Mouse (Mus musculus): ENCODE results near the gene Fhod1. TPM values are rescaled to one million over a fixed set of nuclear protein-coding genes. Genes with fewer than 3 reads are reported as not detected.

Gene Fhod1
- polyA plus RNA-seq, 1 experiment, result 19.0 TPM

GRCm38 (mm10) chr8:105338992-105339391 lies 8.8 kb downstream of the Fhod1 start:
- no peak for TF ChIP-seq USF1 (IDR thresholded peaks at IDR 0.05; ENCODE audit: low read depth)
- no peak for TF ChIP-seq TCF12 (IDR thresholded peaks at IDR 0.05; ENCODE audit: insufficient read depth, poor library complexity, severe bottlenecking)
- TF ChIP-seq SRF (IDR thresholded peaks at IDR 0.05; ENCODE audit: control insufficient read depth, insufficient read length, low read depth), result no peak
- TF ChIP-seq POLR2A (IDR thresholded peaks at IDR 0.05; ENCODE audit: insufficient read length, low read depth), result no peak
- no peak for TF ChIP-seq REST (IDR thresholded peaks at IDR 0.05; ENCODE audit: insufficient read depth, insufficient read length)
- TF ChIP-seq MYOD1 (IDR thresholded peaks at IDR 0.05; ENCODE audit: control insufficient read depth in 1 of 3, insufficient read length in 2 of 3, low read depth in 2 of 3), result no peak
- no peak for TF ChIP-seq CEBPB (IDR thresholded peaks at IDR 0.05; ENCODE audit: insufficient read depth, poor library complexity, severe bottlenecking)
- no peak for TF ChIP-seq MYOG (IDR thresholded peaks at IDR 0.05; ENCODE audit: control insufficient read depth in 1 of 3, insufficient read depth in 1 of 3, insufficient read length in 2 of 3, low read depth in 2 of 3)
- no peak for TF ChIP-seq TCF3 (IDR thresholded peaks at IDR 0.05; ENCODE audit: insufficient read length, low read depth)
- no peak for TF ChIP-seq E2F4 (IDR thresholded peaks at IDR 0.05; ENCODE audit: insufficient read depth)
- no peak for TF ChIP-seq POLR2AphosphoS2 (IDR thresholded peaks at IDR 0.05; ENCODE audit: insufficient read length, low read depth)
- TF ChIP-seq MAX (IDR thresholded peaks at IDR 0.05; ENCODE audit: low read depth), result no peak
- H3K27me3 ChIP-seq (ENCODE audit: control insufficient read depth, insufficient read depth, insufficient read length), result no peaks in the 10 kb centered on the region
- peaks cover 41% of the 10 kb centered on the region for H3K79me2 ChIP-seq (ENCODE audit: control insufficient read depth, insufficient read depth)
- H3ac ChIP-seq (ENCODE audit: control insufficient read depth, insufficient read length), result no peak overlapping the region
- H3K36me3 ChIP-seq (ENCODE audit: control insufficient read depth, insufficient read depth), result peaks cover 45% of the 10 kb centered on the region
- no peak overlapping the region for H3K4me3 ChIP-seq
- H3K4me2 ChIP-seq (ENCODE audit: low read depth), result no peak overlapping the region

GRCm38 (mm10) chr8:105336373-105337130 lies 11.2 kb downstream of the Fhod1 start:
- Histone ChIP-seq H3K4me2 (ENCODE audit: low read depth) (no peak overlapping the region), H3K36me3 (ENCODE audit: control insufficient read depth, insufficient read depth) (peaks cover 48% of the 10 kb centered on the region), H3ac (ENCODE audit: control insufficient read depth, insufficient read length) (no peak overlapping the region), H3K79me2 (ENCODE audit: control insufficient read depth, insufficient read depth) (peaks cover 17% of the 10 kb centered on the region), H3K27me3 (ENCODE audit: control insufficient read depth, insufficient read depth, insufficient read length) (no peaks in the 10 kb centered on the region), H3K4me3 (no peak overlapping the region)
- peak; percentile 52 for TF ChIP-seq POLR2AphosphoS2 (IDR thresholded peaks at IDR 0.05; ENCODE audit: insufficient read length, low read depth)
- TF ChIP-seq E2F4 (IDR thresholded peaks at IDR 0.05; ENCODE audit: insufficient read depth), result no peak
- no peak for TF ChIP-seq TCF12 (IDR thresholded peaks at IDR 0.05; ENCODE audit: insufficient read depth, poor library complexity, severe bottlenecking)
- no peak for TF ChIP-seq MYOD1 (IDR thresholded peaks at IDR 0.05; ENCODE audit: control insufficient read depth in 1 of 3, insufficient read length in 2 of 3, low read depth in 2 of 3)
- TF ChIP-seq POLR2A (IDR thresholded peaks at IDR 0.05; ENCODE audit: insufficient read length, low read depth), result no peak
- no peak for TF ChIP-seq MYOG (IDR thresholded peaks at IDR 0.05; ENCODE audit: control insufficient read depth in 1 of 3, insufficient read depth in 1 of 3, insufficient read length in 2 of 3, low read depth in 2 of 3)
- TF ChIP-seq MAX (IDR thresholded peaks at IDR 0.05; ENCODE audit: low read depth), result no peak

DNA sequence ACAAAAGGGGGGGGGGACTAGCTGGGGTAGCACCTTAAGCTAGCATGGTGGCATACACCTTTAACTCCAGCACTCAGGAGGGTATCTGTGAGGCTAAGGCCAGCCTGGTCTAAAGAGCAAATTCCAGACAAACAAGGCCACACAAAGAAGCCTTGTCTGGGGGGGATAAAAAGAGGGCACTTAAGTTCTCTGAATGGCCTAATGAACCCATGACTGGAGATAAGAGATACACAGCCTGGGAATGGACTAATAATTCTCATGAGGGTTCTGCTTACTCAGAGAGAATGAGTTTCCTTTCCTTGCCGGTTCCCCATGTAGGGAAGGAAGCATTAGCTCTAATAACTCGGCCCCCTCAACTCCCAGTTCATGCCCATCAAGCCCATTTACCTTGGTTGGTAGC lies 15.2 kb downstream of the Fhod1 start:
- H3K4me3 ChIP-seq, result no peak overlapping the region
- H3K27me3 ChIP-seq (ENCODE audit: control insufficient read depth, insufficient read depth, insufficient read length), result no peaks in the 10 kb centered on the region
- H3ac ChIP-seq (ENCODE audit: control insufficient read depth, insufficient read length), result no peak overlapping the region
- H3K36me3 ChIP-seq (ENCODE audit: control insufficient read depth, insufficient read depth), result peaks cover 52% of the 10 kb centered on the region
- H3K4me2 ChIP-seq (ENCODE audit: low read depth), result no peak overlapping the region
- peaks cover 8% of the 10 kb centered on the region for H3K79me2 ChIP-seq (ENCODE audit: control insufficient read depth, insufficient read depth)
- TF ChIP-seq MYOG (IDR thresholded peaks at IDR 0.05; ENCODE audit: control insufficient read depth in 1 of 3, insufficient read depth in 1 of 3, insufficient read length in 2 of 3, low read depth in 2 of 3) (no peak), MYOD1 (IDR thresholded peaks at IDR 0.05; ENCODE audit: control insufficient read depth in 1 of 3, insufficient read length in 2 of 3, low read depth in 2 of 3) (no peak), TCF12 (IDR thresholded peaks at IDR 0.05; ENCODE audit: insufficient read depth, poor library complexity, severe bottlenecking) (no peak), TCF3 (IDR thresholded peaks at IDR 0.05; ENCODE audit: insufficient read length, low read depth) (no peak), MAX (IDR thresholded peaks at IDR 0.05; ENCODE audit: low read depth) (no peak), POLR2A (IDR thresholded peaks at IDR 0.05; ENCODE audit: insufficient read length, low read depth) (no peak), E2F4 (IDR thresholded peaks at IDR 0.05; ENCODE audit: insufficient read depth) (no peak), SRF (IDR thresholded peaks at IDR 0.05; ENCODE audit: control insufficient read depth, insufficient read length, low read depth) (no peak), USF1 (IDR thresholded peaks at IDR 0.05; ENCODE audit: low read depth) (no peak), POLR2AphosphoS2 (IDR thresholded peaks at IDR 0.05; ENCODE audit: insufficient read length, low read depth) (no peak), CEBPB (IDR thresholded peaks at IDR 0.05; ENCODE audit: insufficient read depth, poor library complexity, severe bottlenecking) (no peak), REST (IDR thresholded peaks at IDR 0.05; ENCODE audit: insufficient read depth, insufficient read length) (no peak)

DNA sequence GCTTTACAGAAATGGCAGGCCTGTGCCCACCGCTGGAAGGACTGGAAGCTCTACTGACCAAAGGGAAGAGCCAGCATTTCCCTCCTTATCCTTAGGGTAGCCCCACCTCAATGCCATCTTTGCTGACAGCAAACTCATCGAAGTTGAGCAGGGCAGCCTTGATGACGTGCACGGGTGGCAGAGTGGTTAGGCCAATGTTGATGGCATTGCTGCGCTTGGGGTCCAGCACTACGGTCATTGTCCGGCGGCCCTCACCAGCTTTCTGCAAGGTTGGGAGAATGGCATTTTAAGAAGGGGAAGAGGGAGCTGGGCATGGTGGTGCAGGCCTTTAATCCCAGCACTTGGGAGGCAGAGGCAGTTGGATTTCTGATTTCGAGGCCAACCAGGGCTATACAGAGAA lies 15.8 kb downstream of the Fhod1 start:
- Histone ChIP-seq H3K27me3 (ENCODE audit: control insufficient read depth, insufficient read depth, insufficient read length) (no peaks in the 10 kb centered on the region), H3K79me2 (ENCODE audit: control insufficient read depth, insufficient read depth) (peaks cover 14% of the 10 kb centered on the region), H3ac (ENCODE audit: control insufficient read depth, insufficient read length) (no peak overlapping the region), H3K4me2 (ENCODE audit: low read depth) (no peak overlapping the region), H3K4me3 (no peak overlapping the region), H3K36me3 (ENCODE audit: control insufficient read depth, insufficient read depth) (peaks cover 46% of the 10 kb centered on the region)
- TF ChIP-seq MAX (IDR thresholded peaks at IDR 0.05; ENCODE audit: low read depth), result no peak
- no peak for TF ChIP-seq TCF12 (IDR thresholded peaks at IDR 0.05; ENCODE audit: insufficient read depth, poor library complexity, severe bottlenecking)
- peak; percentile 62 for TF ChIP-seq POLR2AphosphoS2 (IDR thresholded peaks at IDR 0.05; ENCODE audit: insufficient read length, low read depth)

- Histone ChIP-seq H3ac (ENCODE audit: control insufficient read depth, insufficient read length) (no peak overlapping the region), H3K4me2 (ENCODE audit: low read depth) (no peak overlapping the region), H3K4me3 (no peak overlapping the region), H3K27me3 (ENCODE audit: control insufficient read depth, insufficient read depth, insufficient read length) (no peaks in the 10 kb centered on the region), H3K79me2 (ENCODE audit: control insufficient read depth, insufficient read depth) (peaks cover 18% of the 10 kb centered on the region), H3K36me3 (ENCODE audit: control insufficient read depth, insufficient read depth) (peaks cover 41% of the 10 kb centered on the region)
- no peak for TF ChIP-seq CEBPB (IDR thresholded peaks at IDR 0.05; ENCODE audit: insufficient read depth, poor library complexity, severe bottlenecking)
- TF ChIP-seq E2F4 (IDR thresholded peaks at IDR 0.05; ENCODE audit: insufficient read depth), result no peak
- TF ChIP-seq MYOG (IDR thresholded peaks at IDR 0.05; ENCODE audit: control insufficient read depth in 1 of 3, insufficient read depth in 1 of 3, insufficient read length in 2 of 3, low read depth in 2 of 3), result no peak
- TF ChIP-seq TCF3 (IDR thresholded peaks at IDR 0.05; ENCODE audit: insufficient read length, low read depth), result no peak
- TF ChIP-seq POLR2A (IDR thresholded peaks at IDR 0.05; ENCODE audit: insufficient read length, low read depth), result peak; percentile 37
Observed at GRCm38 (mm10) chr8:105331469-105331868, 16.3 kb downstream of the Fhod1 start.
